Mouse (Mus musculus): ENCODE data around the gene Zeb2. TPM values are rescaled to one million over a fixed set of nuclear protein-coding genes. Genes with fewer than 3 reads are reported as not detected.

Zeb2 gene
- polyA plus RNA-seq, 2 experiments: 27.2 to 43.9 TPM

DNA sequence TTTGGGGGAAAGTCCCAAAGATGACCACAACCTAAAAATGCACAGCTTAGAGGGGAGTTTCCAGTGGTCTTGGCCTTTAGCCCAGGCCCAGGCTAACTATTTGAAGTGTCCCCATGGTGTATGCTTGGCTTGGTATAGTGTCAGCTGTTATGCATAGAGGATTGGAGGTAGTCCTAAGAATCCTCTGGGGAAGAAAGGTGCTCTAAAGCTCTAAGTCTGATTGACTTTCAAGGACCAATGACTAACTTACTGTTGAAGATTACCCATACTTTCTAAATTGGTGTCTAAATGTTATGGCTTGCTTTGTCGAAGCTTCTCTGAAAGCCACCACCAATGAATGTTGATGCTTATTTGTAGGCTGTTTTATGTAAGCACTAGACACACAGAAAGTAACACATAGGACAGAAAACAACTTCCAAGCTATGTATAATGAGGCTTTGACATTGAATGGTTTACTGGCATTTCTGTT lies 159.8 kb downstream of the Zeb2 start:
- Histone ChIP-seq H3K27me3 (ENCODE audit: control insufficient read depth, insufficient read depth, low read length) (no peaks in the 10 kb centered on the region), H3K4me2 (replicated peaks; ENCODE audit: low read depth, low read length, severe bottlenecking) (no peak overlapping the region), H3K4me1 (ENCODE audit: control insufficient read depth, insufficient read depth, low read length) (no peaks in the 10 kb centered on the region), H3K27ac (replicated peaks; ENCODE audit: low read depth, low read length) (no peak overlapping the region), H3K9ac (ENCODE audit: low read depth, low read length, severe bottlenecking) (no peak overlapping the region), H3K4me3 (replicated peaks; ENCODE audit: low read length) (no peak overlapping the region), H3K9me3 (ENCODE audit: control insufficient read depth, low read length) (no peaks in the 10 kb centered on the region), H3K36me3 (ENCODE audit: control insufficient read depth, insufficient read depth, low read length) (no peaks in the 10 kb centered on the region)
- WGBS: 94% methylated on average over 1 of the region's 1 CpGs
- DNase-seq (ENCODE audit: low spot score) (peak; percentile 2), ATAC-seq (ENCODE audit: low FRiP score, low read depth) (no peak)
- TF ChIP-seq POLR2A (IDR thresholded peaks at IDR 0.05; ENCODE audit: borderline replicate concordance, extremely low read depth, insufficient read depth, insufficient read length): no peak

GRCm38 (mm10) chr2:44956232-44956631 lies 161.0 kb downstream of the Zeb2 start:
- H3K4me1 ChIP-seq (ENCODE audit: control insufficient read depth, insufficient read depth, low read length): 0 out of 2 replicates have a peak, but pooled peaks cover 3% of the 10 kb centered on the region
- H3K27ac ChIP-seq (replicated peaks; ENCODE audit: low read depth, low read length): no peak overlapping the region
- no peaks in the 10 kb centered on the region for H3K27me3 ChIP-seq (ENCODE audit: control insufficient read depth, insufficient read depth, low read length)
- DNase-seq (ENCODE audit: low spot score) (peak; percentile 20), ATAC-seq (ENCODE audit: low FRiP score, low read depth) (no peak)
- WGBS: 59% methylated on average over 3 of the region's 3 CpGs
- H3K4me3 ChIP-seq (replicated peaks; ENCODE audit: low read length): no peak overlapping the region
- no peaks in the 10 kb centered on the region for H3K9me3 ChIP-seq (ENCODE audit: control insufficient read depth, low read length)
- no peak overlapping the region for H3K4me2 ChIP-seq (replicated peaks; ENCODE audit: low read depth, low read length, severe bottlenecking)
- no peak overlapping the region for H3K9ac ChIP-seq (ENCODE audit: low read depth, low read length, severe bottlenecking)
- H3K36me3 ChIP-seq (ENCODE audit: control insufficient read depth, insufficient read depth, low read length): no peaks in the 10 kb centered on the region
- no peak for TF ChIP-seq POLR2A (IDR thresholded peaks at IDR 0.05; ENCODE audit: borderline replicate concordance, extremely low read depth, insufficient read depth, insufficient read length)

DNA sequence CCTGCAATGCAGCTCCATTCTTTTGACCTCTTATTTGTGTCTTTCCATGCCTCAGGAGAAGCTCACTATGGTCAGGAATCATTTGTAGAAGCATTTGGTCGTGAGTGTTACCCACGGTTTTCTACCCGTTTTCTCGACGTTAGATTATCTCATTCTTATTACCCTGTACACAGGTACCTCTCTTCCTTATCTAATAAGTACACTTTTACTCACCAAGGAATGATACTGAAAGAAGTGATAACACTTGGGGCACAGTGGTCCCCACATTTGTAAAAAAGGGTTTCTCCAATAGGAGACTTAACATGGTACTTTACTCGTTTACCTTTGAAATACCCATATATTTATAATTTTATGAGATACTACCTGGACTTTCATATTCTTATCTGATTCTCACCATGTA lies 161.7 kb downstream of the Zeb2 start:
- H3K36me3 ChIP-seq (ENCODE audit: control insufficient read depth, insufficient read depth, low read length): no peaks in the 10 kb centered on the region
- no peaks in the 10 kb centered on the region for H3K9me3 ChIP-seq (ENCODE audit: control insufficient read depth, low read length)
- no peak for ATAC-seq (ENCODE audit: low FRiP score, low read depth)
- no peak overlapping the region for H3K4me3 ChIP-seq (replicated peaks; ENCODE audit: low read length)
- WGBS: 86% methylated on average over 6 of the region's 6 CpGs
- no peak overlapping the region for H3K4me2 ChIP-seq (replicated peaks; ENCODE audit: low read depth, low read length, severe bottlenecking)
- H3K4me1 ChIP-seq (ENCODE audit: control insufficient read depth, insufficient read depth, low read length): 0 out of 2 replicates have a peak, but pooled peaks cover 3% of the 10 kb centered on the region
- no peak overlapping the region for H3K9ac ChIP-seq (ENCODE audit: low read depth, low read length, severe bottlenecking)
- no peak overlapping the region for H3K27ac ChIP-seq (replicated peaks; ENCODE audit: low read depth, low read length)
- DNase-seq (ENCODE audit: low spot score): no peak
- no peaks in the 10 kb centered on the region for H3K27me3 ChIP-seq (ENCODE audit: control insufficient read depth, insufficient read depth, low read length)
- no peak for TF ChIP-seq POLR2A (IDR thresholded peaks at IDR 0.05; ENCODE audit: borderline replicate concordance, extremely low read depth, insufficient read depth, insufficient read length)

DNA sequence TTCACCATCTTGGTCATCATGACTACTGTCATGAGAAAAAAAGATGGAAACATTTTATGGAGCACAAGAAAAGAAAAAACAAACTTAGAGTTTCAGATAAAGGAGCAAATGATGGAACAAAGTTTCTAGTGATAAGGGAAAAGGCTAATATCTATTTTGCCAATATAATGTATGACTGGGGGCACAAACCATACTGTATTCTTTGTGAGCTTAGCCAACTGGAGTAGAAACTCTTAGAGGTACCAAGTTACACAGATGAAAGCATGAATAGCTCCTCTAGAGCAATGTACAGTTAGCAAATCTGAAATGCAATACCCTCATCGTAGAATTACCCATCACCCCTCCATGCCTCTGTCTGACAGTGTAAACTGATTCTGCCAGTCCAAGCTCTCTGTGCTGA lies 163.0 kb downstream of the Zeb2 start:
- ATAC-seq (ENCODE audit: low FRiP score, low read depth): no peak
- 80% methylated on average over 1 of the region's 1 CpGs for WGBS
- H3K9me3 ChIP-seq (ENCODE audit: control insufficient read depth, low read length): no peaks in the 10 kb centered on the region

DNA sequence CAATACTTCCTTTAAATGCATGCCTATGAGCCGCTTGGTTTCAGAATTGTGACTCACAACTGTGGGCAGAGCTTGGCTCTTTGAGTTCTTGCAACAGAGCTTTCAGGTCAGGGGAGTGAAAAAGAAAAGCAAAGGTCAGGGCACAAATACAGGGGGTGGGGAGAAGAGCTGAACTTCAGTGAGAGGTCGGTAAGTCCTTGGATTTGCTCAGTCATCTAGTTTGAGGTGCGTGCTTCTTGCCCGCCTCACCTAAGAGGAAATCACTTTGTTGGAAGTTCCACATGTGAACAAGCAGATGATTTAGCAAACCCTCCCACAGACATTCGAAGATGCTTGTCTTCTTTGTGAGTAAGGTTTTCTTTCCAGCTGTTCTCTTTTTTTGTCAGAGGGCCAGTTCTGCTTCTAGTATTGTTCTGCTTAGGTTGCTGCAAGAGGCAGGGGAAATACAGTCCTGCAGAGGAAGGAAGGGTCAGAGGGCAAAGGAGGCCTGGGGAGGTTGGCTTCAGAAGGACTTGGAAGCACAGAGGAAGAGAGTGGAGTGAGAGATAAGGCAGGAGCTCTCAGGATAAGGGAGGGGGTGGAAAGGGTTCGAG lies 164.3 kb downstream of the Zeb2 start:
- Histone ChIP-seq H3K9me3 (ENCODE audit: control insufficient read depth, low read length) (no peaks in the 10 kb centered on the region), H3K4me1 (ENCODE audit: control insufficient read depth, insufficient read depth, low read length) (0 out of 2 replicates have a peak, but pooled peaks cover 3% of the 10 kb centered on the region), H3K9ac (ENCODE audit: low read depth, low read length, severe bottlenecking) (no peak overlapping the region), H3K4me2 (replicated peaks; ENCODE audit: low read depth, low read length, severe bottlenecking) (no peak overlapping the region), H3K4me3 (replicated peaks; ENCODE audit: low read length) (no peak overlapping the region), H3K27ac (replicated peaks; ENCODE audit: low read depth, low read length) (no peak overlapping the region), H3K27me3 (ENCODE audit: control insufficient read depth, insufficient read depth, low read length) (no peaks in the 10 kb centered on the region), H3K36me3 (ENCODE audit: control insufficient read depth, insufficient read depth, low read length) (no peaks in the 10 kb centered on the region)
- DNase-seq (ENCODE audit: low spot score): peak; percentile 14
- TF ChIP-seq POLR2A (IDR thresholded peaks at IDR 0.05; ENCODE audit: borderline replicate concordance, extremely low read depth, insufficient read depth, insufficient read length): no peak
- 45% methylated on average over 6 of the region's 6 CpGs for WGBS
- no peak for ATAC-seq (ENCODE audit: low FRiP score, low read depth)

More for the DNA sequence above, 163.0 kb downstream of the Zeb2 start:
- 0 out of 2 replicates have a peak, but pooled peaks cover 3% of the 10 kb centered on the region for H3K4me1 ChIP-seq (ENCODE audit: control insufficient read depth, insufficient read depth, low read length)
- H3K9ac ChIP-seq (ENCODE audit: low read depth, low read length, severe bottlenecking): no peak overlapping the region
- no peak overlapping the region for H3K4me3 ChIP-seq (replicated peaks; ENCODE audit: low read length)
- no peak for DNase-seq (ENCODE audit: low spot score)
- H3K27ac ChIP-seq (replicated peaks; ENCODE audit: low read depth, low read length): no peak overlapping the region
- no peaks in the 10 kb centered on the region for H3K27me3 ChIP-seq (ENCODE audit: control insufficient read depth, insufficient read depth, low read length)
- no peak for TF ChIP-seq POLR2A (IDR thresholded peaks at IDR 0.05; ENCODE audit: borderline replicate concordance, extremely low read depth, insufficient read depth, insufficient read length)
- H3K4me2 ChIP-seq (replicated peaks; ENCODE audit: low read depth, low read length, severe bottlenecking): no peak overlapping the region
- H3K36me3 ChIP-seq (ENCODE audit: control insufficient read depth, insufficient read depth, low read length): no peaks in the 10 kb centered on the region

All from limb, embryonic 14.5 days (tissue).